Mouse (Mus musculus): ENCODE measurements around the gene Cobll1.

The Cobll1 gene

GRCm38 (mm10) chr2:65236644-65237043 lies 2.6 kb downstream of the Cobll1 start:
- DNase-seq = no peak

GRCm38 (mm10) chr2:65232756-65233535 lies 6.3 kb downstream of the Cobll1 start:
- DNase-seq = no peak

- DNase-seq = no peak
Observed at GRCm38 (mm10) chr2:65228426-65228825, 10.8 kb downstream of the Cobll1 start.

- no peak for DNase-seq
Observed at GRCm38 (mm10) chr2:65227898-65228290, 11.3 kb downstream of the Cobll1 start.

GRCm38 (mm10) chr2:65227154-65227897 lies 11.9 kb downstream of the Cobll1 start:
- DNase-seq = no peak

- no peak for DNase-seq
Observed at GRCm38 (mm10) chr2:65226494-65226893, 12.7 kb downstream of the Cobll1 start.

- no peak for DNase-seq
Observed at GRCm38 (mm10) chr2:65223956-65224735, 15.1 kb downstream of the Cobll1 start.

GRCm38 (mm10) chr2:65223012-65223411 lies 16.2 kb downstream of the Cobll1 start:
- no peak for DNase-seq

- no peak for DNase-seq
Observed at GRCm38 (mm10) chr2:65221646-65222045, 17.6 kb downstream of the Cobll1 start.

- DNase-seq = no peak
Observed at GRCm38 (mm10) chr2:65220563-65220962, 18.6 kb downstream of the Cobll1 start.

GRCm38 (mm10) chr2:65219375-65220135 lies 19.6 kb downstream of the Cobll1 start:
- no peak for DNase-seq

GRCm38 (mm10) chr2:65218318-65218717 lies 20.9 kb downstream of the Cobll1 start:
- DNase-seq = no peak

- DNase-seq = no peak
Observed at GRCm38 (mm10) chr2:65217677-65218076, 21.5 kb downstream of the Cobll1 start.

GRCm38 (mm10) chr2:65216163-65216562 lies 23.0 kb downstream of the Cobll1 start:
- no peak for DNase-seq

- DNase-seq = no peak
Observed at GRCm38 (mm10) chr2:65214556-65214955, 24.6 kb downstream of the Cobll1 start.

GRCm38 (mm10) chr2:65213675-65214074 lies 25.5 kb downstream of the Cobll1 start:
- DNase-seq = no peak

- DNase-seq = no peak
Observed at GRCm38 (mm10) chr2:65211620-65212019, 27.6 kb downstream of the Cobll1 start.

- no peak for DNase-seq
Observed at GRCm38 (mm10) chr2:65207750-65208149, 31.5 kb downstream of the Cobll1 start.

- no peak for DNase-seq
Observed at GRCm38 (mm10) chr2:65203699-65204098, 35.5 kb downstream of the Cobll1 start.

- no peak for DNase-seq
Observed at GRCm38 (mm10) chr2:65199706-65200105, 39.5 kb downstream of the Cobll1 start.

- DNase-seq = no peak
Observed at GRCm38 (mm10) chr2:65198605-65199004, 40.6 kb downstream of the Cobll1 start.

- no peak for DNase-seq
Observed at GRCm38 (mm10) chr2:65196994-65197393, 42.2 kb downstream of the Cobll1 start.
